Mouse (Mus musculus): ENCODE results near the gene Ndufs6. TPM values are rescaled to one million over a fixed set of nuclear protein-coding genes. Genes with fewer than 3 reads are reported as not detected.

The Ndufs6 gene
- polyA plus RNA-seq, 1 experiment from 2014 or later = 443 TPM

DNA sequence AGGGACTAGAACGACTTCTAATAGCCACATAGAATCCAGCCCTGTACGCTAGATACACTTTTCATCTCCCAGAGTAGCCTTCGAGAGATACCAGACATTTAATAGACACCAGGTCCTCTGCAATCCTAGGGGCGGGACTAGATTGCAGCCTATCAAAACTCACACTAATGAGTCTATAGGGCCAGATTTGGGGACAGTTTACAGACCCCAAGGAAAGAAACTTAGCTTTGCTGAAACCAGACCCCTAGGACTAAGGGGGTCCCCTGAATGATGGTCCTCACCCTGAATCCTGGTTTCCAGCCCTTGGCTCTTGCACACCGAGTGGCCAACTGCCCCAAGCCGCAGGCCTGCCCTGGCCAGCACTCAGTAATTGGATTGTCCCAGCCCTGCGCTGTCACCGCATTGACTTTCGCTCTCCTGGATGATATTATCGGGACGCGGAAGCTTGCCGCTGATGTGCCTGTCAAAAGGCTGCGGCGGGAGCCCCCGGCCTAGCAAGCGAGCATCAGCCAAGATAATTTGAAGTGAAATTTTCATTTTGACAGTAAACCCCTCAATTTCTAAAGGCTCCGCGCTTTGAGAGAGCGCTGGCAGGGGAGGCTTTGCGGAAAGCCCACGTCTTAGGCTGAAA lies 57.8 kb downstream of the Ndufs6 start:
- Histone ChIP-seq H3K4me3 (ENCODE audit: low read depth, low read length) (no peak overlapping the region), H3K9ac (ENCODE audit: low read length) (no peak overlapping the region), H3K27ac (ENCODE audit: low read depth, low read length) (no peak overlapping the region), H3K4me2 (ENCODE audit: low read length) (peak overlapping the region; percentile 2; the same call in 1 of the 2 replicates), H3K4me1 (ENCODE audit: control insufficient read depth, insufficient read depth, low read length) (peaks cover 5% of the 10 kb centered on the region), H3K27me3 (replicated peaks; ENCODE audit: control insufficient read depth, insufficient read depth, low read length) (peaks cover 89% of the 10 kb centered on the region), H3K36me3 (ENCODE audit: control insufficient read depth, insufficient read depth, low read length) (no peaks in the 10 kb centered on the region), H3K9me3 (replicated peaks; ENCODE audit: control insufficient read depth, low read length) (no peaks in the 10 kb centered on the region)
- WGBS = 3% methylated on average over 22 of the region's 22 CpGs
- peak; percentile 10 for DNase-seq (ENCODE audit: low spot score)
- ATAC-seq = no peak

DNA sequence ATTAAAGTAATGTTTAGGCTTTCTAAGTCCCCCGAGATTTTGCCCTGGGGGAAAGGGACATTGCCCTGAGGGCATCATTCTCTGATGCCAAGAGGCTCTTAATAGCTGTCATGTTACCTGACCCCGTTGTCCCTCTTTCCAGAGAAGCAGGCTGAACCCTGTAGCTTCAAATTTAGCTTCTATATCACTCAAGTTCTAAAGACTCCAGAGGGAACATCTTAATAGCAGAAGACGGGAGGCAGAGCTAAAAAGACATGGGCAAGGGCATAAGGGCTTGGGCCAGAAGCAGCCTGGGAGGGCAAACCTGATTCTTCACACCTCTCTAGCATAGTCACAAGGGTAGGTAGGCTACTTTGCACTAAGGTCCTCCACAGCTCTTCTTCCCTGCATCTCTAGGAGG lies 58.5 kb downstream of the Ndufs6 start:
- Histone ChIP-seq H3K9ac (ENCODE audit: low read length) (no peak overlapping the region), H3K4me3 (ENCODE audit: low read depth, low read length) (no peak overlapping the region), H3K9me3 (replicated peaks; ENCODE audit: control insufficient read depth, low read length) (no peaks in the 10 kb centered on the region), H3K27me3 (replicated peaks; ENCODE audit: control insufficient read depth, insufficient read depth, low read length) (peaks cover 94% of the 10 kb centered on the region), H3K36me3 (ENCODE audit: control insufficient read depth, insufficient read depth, low read length) (no peaks in the 10 kb centered on the region), H3K4me2 (ENCODE audit: low read length) (no peak overlapping the region), H3K27ac (ENCODE audit: low read depth, low read length) (no peak overlapping the region), H3K4me1 (ENCODE audit: control insufficient read depth, insufficient read depth, low read length) (peaks cover 8% of the 10 kb centered on the region)
- ATAC-seq (no peak), DNase-seq (ENCODE audit: low spot score) (no peak)
- 10% methylated on average over 3 of the region's 3 CpGs for WGBS

Other genes with a start within 250 kb of the Ndufs6 start
- 0.06 TPM in 1 of 2 replicates, not detected in the other for gene Irx4, start 68.1 kb downstream of the Ndufs6 start, polyA plus RNA-seq (2014; fragmentation: Nextera tagmentation; extraction: Ambion mirVana)
- 94.9 and 113 TPM in 2 replicates for gene Mrpl36, start within 50 bp of the Ndufs6 start, polyA plus RNA-seq (2014; fragmentation: Nextera tagmentation; extraction: Ambion mirVana)
- 54.7 TPM in 2 replicates for gene Lpcat1, start 138.7 kb upstream of the Ndufs6 start, polyA plus RNA-seq (2014; fragmentation: Nextera tagmentation; extraction: Ambion mirVana)
- gene Slc6a3, start 208.2 kb upstream of the Ndufs6 start, polyA plus RNA-seq (2014; fragmentation: Nextera tagmentation; extraction: Ambion mirVana) = 0.36 and 0.52 TPM in 2 replicates